Mouse (Mus musculus): ENCODE data around the gene Vgll4.

Vgll4 gene

GRCm38 (mm10) chr6:114969213-114970120 lies at the start of gene Vgll4:
Vgll4 (minus strand) TSS chr6:114969994.
- no peak for DNase-seq (ENCODE audit: low read depth in 1 of 2, low spot score in 2 of 2)

GRCm38 (mm10) chr6:115015461-115015860 lies 45.7 kb upstream of the Vgll4 start:
- peak; percentile 52 to 68 for DNase-seq (ENCODE audit: low read depth in 1 of 2, low spot score in 2 of 2)

- no peak for DNase-seq (ENCODE audit: low read depth in 1 of 2, low spot score in 2 of 2)
Measured at GRCm38 (mm10) chr6:115013574-115013973, 43.8 kb upstream of the Vgll4 start.

- no peak for DNase-seq (ENCODE audit: low read depth in 1 of 2, low spot score in 2 of 2)
Measured at GRCm38 (mm10) chr6:115011792-115012191, 42.0 kb upstream of the Vgll4 start.

- DNase-seq (ENCODE audit: low read depth in 1 of 2, low spot score in 2 of 2) = no peak
Measured at GRCm38 (mm10) chr6:115010815-115011214, 41.0 kb upstream of the Vgll4 start.

GRCm38 (mm10) chr6:115010304-115010703 lies 40.5 kb upstream of the Vgll4 start:
- DNase-seq (ENCODE audit: low read depth in 1 of 2, low spot score in 2 of 2) = no peak

GRCm38 (mm10) chr6:115007728-115008127 lies 37.9 kb upstream of the Vgll4 start:
- peak in 1 of 2 experiments; percentile 69 for DNase-seq (ENCODE audit: low read depth in 1 of 2, low spot score in 2 of 2)

GRCm38 (mm10) chr6:115006948-115007347 lies 37.2 kb upstream of the Vgll4 start:
- no peak for DNase-seq (ENCODE audit: low read depth in 1 of 2, low spot score in 2 of 2)

- DNase-seq (ENCODE audit: low read depth in 1 of 2, low spot score in 2 of 2) = no peak
Measured at GRCm38 (mm10) chr6:115006065-115006464, 36.3 kb upstream of the Vgll4 start.

- no peak for DNase-seq (ENCODE audit: low read depth in 1 of 2, low spot score in 2 of 2)
Measured at GRCm38 (mm10) chr6:115005351-115005890, 35.6 kb upstream of the Vgll4 start.

- DNase-seq (ENCODE audit: low read depth in 1 of 2, low spot score in 2 of 2) = no peak
Measured at GRCm38 (mm10) chr6:115004636-115005035, 34.8 kb upstream of the Vgll4 start.

- DNase-seq (ENCODE audit: low read depth in 1 of 2, low spot score in 2 of 2) = no peak
Measured at GRCm38 (mm10) chr6:114998374-114999031, 28.7 kb upstream of the Vgll4 start.

GRCm38 (mm10) chr6:114997471-114997870 lies 27.7 kb upstream of the Vgll4 start:
- no peak for DNase-seq (ENCODE audit: low read depth in 1 of 2, low spot score in 2 of 2)

- DNase-seq (ENCODE audit: low read depth in 1 of 2, low spot score in 2 of 2) = no peak
Measured at GRCm38 (mm10) chr6:114996910-114997309, 27.1 kb upstream of the Vgll4 start.

- no peak for DNase-seq (ENCODE audit: low read depth in 1 of 2, low spot score in 2 of 2)
Measured at GRCm38 (mm10) chr6:114994079-114994478, 24.3 kb upstream of the Vgll4 start.

GRCm38 (mm10) chr6:114993659-114994058 lies 23.9 kb upstream of the Vgll4 start:
- no peak for DNase-seq (ENCODE audit: low read depth in 1 of 2, low spot score in 2 of 2)

- no peak for DNase-seq (ENCODE audit: low read depth in 1 of 2, low spot score in 2 of 2)
Measured at GRCm38 (mm10) chr6:114991909-114992308, 22.1 kb upstream of the Vgll4 start.

GRCm38 (mm10) chr6:114988619-114988980 lies 18.8 kb upstream of the Vgll4 start:
- no peak for DNase-seq (ENCODE audit: low read depth in 1 of 2, low spot score in 2 of 2)

GRCm38 (mm10) chr6:114987966-114988618 lies 18.3 kb upstream of the Vgll4 start:
- DNase-seq (ENCODE audit: low read depth in 1 of 2, low spot score in 2 of 2) = no peak

- DNase-seq (ENCODE audit: low read depth in 1 of 2, low spot score in 2 of 2) = no peak
Measured at GRCm38 (mm10) chr6:114982671-114983070, 12.9 kb upstream of the Vgll4 start.

GRCm38 (mm10) chr6:114979715-114980114 lies 9.9 kb upstream of the Vgll4 start:
- no peak for DNase-seq (ENCODE audit: low read depth in 1 of 2, low spot score in 2 of 2)

Data from monocyte, adult 2 months (primary cell).